Mouse (Mus musculus): ENCODE results near the gene Sec14l5.
A peak's percentile ranks its signal among the peaks of the same experiment; 100 is the strongest.
"Not testable (repeated sequence)": the region's sequence is repeated elsewhere in the genome, so short reads cannot be mapped to it uniquely, and the experiment has no call there.

Gene Sec14l5

GRCm38 (mm10) chr16:5214126-5214525, 67.2 kb downstream of the Sec14l5 start:
- no peak for DNase-seq (ENCODE audit: low spot score in 2 of 2)

GRCm38 (mm10) chr16:5216686-5217085, 69.8 kb downstream of the Sec14l5 start:
- no peak for DNase-seq (ENCODE audit: low spot score in 2 of 2)

GRCm38 (mm10) chr16:5217341-5218133, 70.6 kb downstream of the Sec14l5 start:
- no peak for DNase-seq (ENCODE audit: low spot score in 2 of 2)

GRCm38 (mm10) chr16:5221403-5221802, 74.5 kb downstream of the Sec14l5 start:
- no peak for DNase-seq (ENCODE audit: low spot score in 2 of 2)

GRCm38 (mm10) chr16:5222140-5222539, 75.2 kb downstream of the Sec14l5 start, which contains the start of gene AU021092:
Gene AU021092 (minus strand): TSS chr16:5222299.
- no peak for DNase-seq (ENCODE audit: low spot score in 2 of 2)

GRCm38 (mm10) chr16:5226534-5226933, 79.6 kb downstream of the Sec14l5 start:
- not testable (repeated sequence) for DNase-seq (ENCODE audit: low spot score in 2 of 2)

- DNase-seq (ENCODE audit: low spot score in 2 of 2): not testable (repeated sequence)
These were observed 80.6 kb downstream of the Sec14l5 start for GRCm38 (mm10) chr16:5227501-5227900.

GRCm38 (mm10) chr16:5228103-5228502, 81.2 kb downstream of the Sec14l5 start:
- DNase-seq (ENCODE audit: low spot score in 2 of 2): not testable (repeated sequence)

GRCm38 (mm10) chr16:5232982-5233381, 86.1 kb downstream of the Sec14l5 start:
- no peak for DNase-seq (ENCODE audit: low spot score in 2 of 2)

GRCm38 (mm10) chr16:5233418-5234313, 86.8 kb downstream of the Sec14l5 start, which contains the start of gene Alg1:
Gene Alg1 (plus strand): TSS chr16:5233621.
- peak; percentile 85 to 90 for DNase-seq (ENCODE audit: low spot score in 2 of 2)

All from urinary bladder, adult 18-20 months (tissue).